Mouse (Mus musculus): ENCODE data around the gene Dhx40.
"Not testable (repeated sequence)": the region's sequence is repeated elsewhere in the genome, so short reads cannot be mapped to it uniquely, and the experiment has no call there.

Gene Dhx40

GRCm38 (mm10) chr11:86745634-86746404 is 61.7 kb downstream of the Dhx40 start:
- no peak for DNase-seq

GRCm38 (mm10) chr11:86742605-86743004 is 64.9 kb downstream of the Dhx40 start:
- DNase-seq, result no peak

GRCm38 (mm10) chr11:86741505-86741904 is 66.0 kb downstream of the Dhx40 start:
- DNase-seq, result no peak

GRCm38 (mm10) chr11:86739470-86739869 is 68.1 kb downstream of the Dhx40 start:
- DNase-seq, result no peak

- DNase-seq, result no peak
These were observed 68.6 kb downstream of the Dhx40 start for GRCm38 (mm10) chr11:86738956-86739355.

- not testable (repeated sequence) for DNase-seq
These were observed 69.2 kb downstream of the Dhx40 start for GRCm38 (mm10) chr11:86738308-86738707.

- DNase-seq, result no peak
These were observed 70.1 kb downstream of the Dhx40 start for GRCm38 (mm10) chr11:86737301-86738000.

GRCm38 (mm10) chr11:86734993-86735392 is 72.6 kb downstream of the Dhx40 start:
- DNase-seq, result no peak

GRCm38 (mm10) chr11:86734241-86734939 is 73.2 kb downstream of the Dhx40 start:
- no peak for DNase-seq

- DNase-seq, result no peak
These were observed 76.1 kb downstream of the Dhx40 start for GRCm38 (mm10) chr11:86731443-86731842.

GRCm38 (mm10) chr11:86725607-86726006 is 81.9 kb downstream of the Dhx40 start:
- DNase-seq, result no peak

GRCm38 (mm10) chr11:86724982-86725381 is 82.6 kb downstream of the Dhx40 start:
- DNase-seq, result no peak

- no peak for DNase-seq
These were observed 83.5 kb downstream of the Dhx40 start for GRCm38 (mm10) chr11:86724004-86724403.

- no peak for DNase-seq
These were observed 88.2 kb downstream of the Dhx40 start for GRCm38 (mm10) chr11:86719390-86719789.
